Mouse (Mus musculus) liver, embryonic 11.5 days (tissue): ENCODE data around the gene Slc4a2. TPM values are rescaled to one million over a fixed set of nuclear protein-coding genes. Genes with fewer than 3 reads are reported as not detected.

ENCODE experiments used
- ATAC-seq: fragments of 200-750 bp; cut with Nextera tagmentation; replicated peaks from 2 replicates; pipeline ENCODE4 v1.8.0; 2017; ENCODE audit warnings: moderate number of reproducible peaks, mild to moderate bottlenecking, moderate TSS enrichment, moderate library complexity; ENCODE audit not compliant: low FRiP score
- DNase-seq: peaks from one replicate; pipeline ENCODE4 v3.0.0-alpha.2; 2017; ENCODE audit warnings: low spot score
- H3K27ac ChIP-seq: fragments of 300-500 bp; sonication (generic); 2 replicates; pipeline ENCODE4 v1.5.1; 2014; ENCODE audit warnings: mild to moderate bottlenecking, low read depth, low read length, control low read depth
- H3K27me3 ChIP-seq: fragments of 300-500 bp; sonication (generic); replicated peaks from 2 replicates; pipeline ENCODE4 v1.6.1; 2014; ENCODE audit warnings: low read length, mixed read lengths; ENCODE audit not compliant: control insufficient read depth, insufficient read depth
- H3K36me3 ChIP-seq: fragments of 300-500 bp; sonication (generic); 2 replicates; pipeline ENCODE4 v1.6.1; 2014; ENCODE audit warnings: mild to moderate bottlenecking, low read length, moderate library complexity, mixed read lengths; ENCODE audit not compliant: control insufficient read depth, insufficient read depth
- H3K4me1 ChIP-seq: fragments of 300-500 bp; sonication (generic); replicated peaks from 2 replicates; pipeline ENCODE4 v1.6.1; 2014; ENCODE audit warnings: low read length, mixed read lengths; ENCODE audit not compliant: control insufficient read depth, insufficient read depth
- H3K4me2 ChIP-seq: fragments of 300-500 bp; sonication (generic); 2 replicates; pipeline ENCODE4 v1.6.1; 2014; ENCODE audit warnings: mild to moderate bottlenecking, control low read depth, moderate library complexity
- H3K4me3 ChIP-seq: fragments of 300-500 bp; sonication (generic); 2 replicates; pipeline ENCODE4 v1.5.1; 2014; ENCODE audit warnings: low read depth, low read length, control low read depth
- H3K9ac ChIP-seq: fragments of 300-500 bp; sonication (generic); 2 replicates; pipeline ENCODE4 v1.6.1; 2014; ENCODE audit warnings: low read depth, low read length, control low read depth
- H3K9me3 ChIP-seq: fragments of 300-500 bp; sonication (generic); 2 replicates; pipeline ENCODE4 v1.6.1; 2016; ENCODE audit warnings: low read length, inconsistent platforms, mixed read lengths; ENCODE audit not compliant: control insufficient read depth
- WGBS: fragments of 180-500 bp; shearing (Covaris S2); extraction: QIAGEN DNeasy Blood & Tissue Kit; methylation state at CpG from one replicate; pipeline ENCODE4 v1.1.7; 2014; 5-methylcytosine and 5-hydroxymethylcytosine counted together
- polyA plus RNA-seq: library from polyadenylated mRNA; unstranded; fragments of >200 nt; fragmentation: Nextera tagmentation; extraction: Ambion mirVana; gene quantifications from 2 replicates; pipeline ENCODE4 v1.2.1, GENCODE M21; 2014

Slc4a2 gene
- polyA plus RNA-seq, 1 experiment from 2014 or later, result 22.4 TPM

DNA sequence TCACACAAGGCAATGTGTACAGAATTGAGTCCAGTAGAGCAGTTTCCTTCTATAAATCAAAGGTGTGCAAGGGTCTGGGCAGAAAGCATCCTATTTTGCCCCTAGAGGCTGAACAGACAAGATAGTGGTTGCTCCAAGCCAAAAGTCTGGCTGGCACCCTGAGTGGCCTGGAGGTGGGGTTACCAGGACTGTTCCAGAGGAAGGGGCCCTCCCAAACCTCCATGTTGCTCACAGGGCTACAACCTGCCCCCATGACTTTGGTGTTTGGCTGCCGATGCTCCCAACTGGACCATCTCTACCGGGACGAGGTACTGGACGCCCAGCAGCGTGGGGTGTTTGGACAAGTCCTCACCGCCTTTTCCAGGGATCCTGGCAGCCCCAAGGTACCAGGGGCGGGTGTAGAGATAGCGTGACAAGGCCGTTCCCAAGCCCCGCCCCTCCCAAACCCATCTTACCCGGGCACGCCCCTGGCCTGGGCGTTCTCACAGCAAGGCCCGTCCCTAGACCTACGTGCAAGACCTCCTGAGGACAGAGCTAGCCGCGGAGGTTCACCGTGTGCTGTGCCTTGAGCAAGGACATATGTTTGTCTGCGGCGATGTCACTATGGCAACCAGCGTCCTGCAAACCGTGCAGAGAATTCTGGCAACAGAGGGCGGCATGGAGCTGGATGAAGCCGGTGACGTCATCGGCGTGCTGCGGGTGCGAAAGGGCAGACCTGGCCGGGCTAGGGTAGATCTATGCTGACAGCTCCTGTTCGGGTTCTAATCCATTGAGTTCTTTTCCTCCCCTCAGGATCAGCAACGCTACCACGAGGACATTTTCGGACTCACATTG, 40.4 kb upstream of the Slc4a2 start:
- Histone ChIP-seq H3K9me3 (no peaks in the 10 kb centered on the region), H3K27ac (peak overlapping the region; percentile 7; the same call in 1 of the 2 replicates), H3K4me2 (peak overlapping the region; percentile 83), H3K27me3 (peaks cover 33% of the 10 kb centered on the region), H3K4me1 (peaks cover 25% of the 10 kb centered on the region), H3K36me3 (no peaks in the 10 kb centered on the region), H3K4me3 (peak overlapping the region; percentile 58), H3K9ac (peak overlapping the region; percentile 51)
- WGBS, result 2% methylated on average over 34 of the region's 34 CpGs
- DNase-seq (peak; percentile 90), ATAC-seq (peak; percentile 90)

DNA sequence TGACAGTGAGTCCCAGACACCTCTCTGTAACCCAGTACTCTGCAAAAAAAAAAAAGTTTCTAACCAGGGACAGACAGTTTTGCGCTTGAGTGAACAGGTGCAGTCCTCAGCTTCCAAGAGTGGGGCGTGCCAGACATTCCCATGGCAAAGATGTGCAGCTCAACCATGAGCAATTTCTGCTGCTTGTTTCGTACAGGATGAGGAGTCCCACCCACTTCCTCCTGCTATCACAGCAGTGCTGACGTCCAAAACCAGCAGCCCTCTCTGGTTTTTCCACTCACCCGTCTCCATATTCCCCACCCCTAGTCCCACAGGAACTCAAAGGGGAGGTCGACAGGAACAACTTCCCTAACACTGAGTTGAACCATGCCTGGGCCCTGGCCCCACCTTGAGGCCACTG, 39.2 kb upstream of the Slc4a2 start:
- no peak for ATAC-seq
- no peaks in the 10 kb centered on the region for H3K9me3 ChIP-seq
- H3K4me2 ChIP-seq, result peak overlapping the region; percentile 83
- no peak overlapping the region for H3K27ac ChIP-seq
- H3K4me1 ChIP-seq, result peaks cover 28% of the 10 kb centered on the region
- H3K4me3 ChIP-seq, result no peak overlapping the region
- 41% methylated on average over 6 of the region's 6 CpGs for WGBS
- DNase-seq, result no peak
- H3K36me3 ChIP-seq, result no peaks in the 10 kb centered on the region
- H3K27me3 ChIP-seq, result peaks cover 42% of the 10 kb centered on the region
- no peak overlapping the region for H3K9ac ChIP-seq

GRCm38 (mm10) chr5:24385374-24385773, 38.3 kb upstream of the Slc4a2 start:
- Histone ChIP-seq H3K9ac (no peak overlapping the region), H3K4me2 (no peak overlapping the region), H3K27ac (no peak overlapping the region), H3K4me1 (peaks cover 31% of the 10 kb centered on the region), H3K4me3 (no peak overlapping the region), H3K27me3 (peaks cover 45% of the 10 kb centered on the region), H3K36me3 (no peaks in the 10 kb centered on the region), H3K9me3 (no peaks in the 10 kb centered on the region)
- DNase-seq, result no peak
- 85% methylated on average over 5 of the region's 5 CpGs for WGBS
- no peak for ATAC-seq

GRCm38 (mm10) chr5:24385887-24386550, 37.6 kb upstream of the Slc4a2 start:
- Histone ChIP-seq H3K4me2 (no peak overlapping the region), H3K36me3 (no peaks in the 10 kb centered on the region), H3K9ac (no peak overlapping the region), H3K4me1 (peaks cover 31% of the 10 kb centered on the region), H3K27ac (no peak overlapping the region), H3K27me3 (peaks cover 44% of the 10 kb centered on the region), H3K9me3 (no peaks in the 10 kb centered on the region), H3K4me3 (no peak overlapping the region)
- 79% methylated on average over 10 of the region's 10 CpGs for WGBS
- ATAC-seq (no peak), DNase-seq (no peak)

DNA sequence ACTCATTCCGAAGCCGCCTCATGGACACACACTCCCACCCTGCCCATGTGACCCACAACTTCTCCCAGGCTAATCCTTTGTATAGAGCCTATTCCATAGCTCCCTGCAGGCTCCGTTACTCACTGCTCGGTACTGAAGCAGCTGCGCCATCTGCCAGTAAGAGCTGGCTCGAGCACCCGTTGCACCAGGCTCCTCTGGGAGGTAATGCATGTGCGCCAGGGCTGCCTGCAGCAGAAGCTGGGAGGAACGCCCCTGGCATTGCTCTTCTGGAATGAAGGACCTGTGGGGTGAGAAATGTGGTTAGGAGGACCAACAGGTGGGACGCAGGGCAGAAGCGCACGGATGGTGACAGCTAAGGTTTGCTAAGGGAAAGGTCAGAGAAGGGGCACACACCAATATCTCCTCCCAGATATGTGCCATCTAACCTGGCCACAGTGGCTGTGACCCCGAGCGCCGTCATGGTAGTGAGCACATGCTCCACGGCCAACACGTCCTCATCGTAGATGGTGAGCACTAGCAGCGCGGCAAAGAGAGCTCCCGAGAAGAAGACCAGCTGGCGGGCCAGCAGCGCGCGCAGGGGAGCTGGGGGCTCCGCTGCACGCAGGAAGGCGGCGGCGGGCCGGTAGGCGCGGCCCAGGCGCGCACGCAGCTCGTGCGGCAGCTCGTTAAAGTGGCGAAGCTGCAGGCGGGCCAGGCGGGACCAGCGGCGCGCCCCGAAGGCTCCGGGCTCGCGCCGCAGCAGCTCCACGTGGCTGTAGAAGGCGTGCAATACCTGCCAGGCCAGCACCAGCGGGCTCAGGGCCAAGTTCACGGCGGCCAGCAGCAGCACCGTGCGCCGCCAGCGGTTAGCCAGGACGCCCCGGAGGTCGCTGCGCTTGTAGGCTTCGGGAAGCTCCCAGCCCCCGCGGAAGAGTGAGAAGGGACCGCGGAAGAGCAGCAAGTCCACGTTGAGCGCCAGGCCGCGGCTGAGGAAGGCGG, 36.1 kb upstream of the Slc4a2 start:
- 1% methylated on average over 72 of the region's 73 CpGs for WGBS
- Histone ChIP-seq H3K9ac (peak overlapping the region; percentile 62), H3K4me3 (peak overlapping the region; percentile 53), H3K27ac (no peak overlapping the region), H3K9me3 (no peaks in the 10 kb centered on the region), H3K27me3 (peaks cover 43% of the 10 kb centered on the region), H3K4me1 (peaks cover 31% of the 10 kb centered on the region), H3K36me3 (no peaks in the 10 kb centered on the region), H3K4me2 (peak overlapping the region; percentile 87)
- no peak for ATAC-seq
- DNase-seq, result peak; percentile 53

DNA sequence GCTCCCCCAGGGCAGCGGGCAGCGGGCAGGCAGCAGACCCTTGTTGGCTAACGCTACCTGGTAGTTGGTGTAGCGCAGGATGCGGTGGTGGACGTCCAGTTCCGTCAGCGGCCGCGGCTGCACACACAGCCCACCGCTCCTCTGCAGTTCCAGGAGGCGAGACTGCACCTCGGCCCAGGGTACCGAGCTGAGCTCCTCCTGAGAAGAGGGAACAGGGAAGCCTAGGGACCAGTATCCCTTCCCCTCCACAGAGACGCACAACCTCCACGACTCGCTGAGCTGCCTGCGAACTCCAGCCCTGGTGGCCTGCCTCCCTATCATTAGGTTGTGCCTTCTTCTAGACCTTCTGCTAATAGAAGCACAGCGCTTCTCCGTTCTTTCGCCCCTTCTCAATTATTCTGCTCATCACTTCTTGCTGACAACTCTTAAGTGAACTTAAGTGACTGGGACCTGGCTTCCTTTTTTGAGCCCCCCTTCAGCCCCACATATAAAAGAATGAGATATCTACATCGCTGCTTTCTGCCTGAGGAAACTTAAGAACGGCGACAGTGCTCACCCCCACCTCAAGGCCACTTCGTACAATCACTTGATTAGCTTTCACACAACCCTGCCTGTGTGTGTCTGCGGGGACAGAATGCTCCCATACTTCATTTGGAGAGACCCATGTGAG, 35.3 kb upstream of the Slc4a2 start:
- Histone ChIP-seq H3K4me1 (peaks cover 28% of the 10 kb centered on the region), H3K27ac (no peak overlapping the region), H3K36me3 (no peaks in the 10 kb centered on the region), H3K4me3 (peak overlapping the region; percentile 53), H3K27me3 (peaks cover 43% of the 10 kb centered on the region), H3K9ac (peak overlapping the region; percentile 62), H3K9me3 (no peaks in the 10 kb centered on the region), H3K4me2 (peak overlapping the region; percentile 87)
- 24% methylated on average over 26 of the region's 26 CpGs for WGBS
- DNase-seq (no peak), ATAC-seq (no peak)

- H3K9me3 ChIP-seq, result no peaks in the 10 kb centered on the region
- no peak overlapping the region for H3K9ac ChIP-seq
- peak overlapping the region; percentile 0; the same call in 1 of the 2 replicates for H3K4me2 ChIP-seq
- ATAC-seq (peak; percentile 16; the same call in 1 of the 2 replicates), DNase-seq (no peak)
- H3K36me3 ChIP-seq, result no peaks in the 10 kb centered on the region
- no peak overlapping the region for H3K27ac ChIP-seq
- H3K4me1 ChIP-seq, result peaks cover 29% of the 10 kb centered on the region
- H3K27me3 ChIP-seq, result peaks cover 43% of the 10 kb centered on the region
- WGBS, result 49% methylated on average over 6 of the region's 7 CpGs
- no peak overlapping the region for H3K4me3 ChIP-seq
Observed at GRCm38 (mm10) chr5:24389011-24389657, 34.5 kb upstream of the Slc4a2 start.
